Mouse (Mus musculus) gastrocnemius, adult 18-20 months (tissue): ENCODE measurements around the gene A630076J17Rik. TPM values are rescaled to one million over a fixed set of nuclear protein-coding genes. Genes with fewer than 3 reads are reported as not detected.

Source experiments
- DNase-seq: peaks from one replicate; pipeline ENCODE4 v3.0.0; 2021; ENCODE audit warnings: low spot score
- total RNA-seq, 2 experiments: library from RNA; stranded (reverse); gene quantifications; 2 replicates each; pipeline ENCODE4 v1.2.3; 2021

Gene A630076J17Rik
- total RNA-seq, 2 experiments from 2014 or later: not detected

DNA sequence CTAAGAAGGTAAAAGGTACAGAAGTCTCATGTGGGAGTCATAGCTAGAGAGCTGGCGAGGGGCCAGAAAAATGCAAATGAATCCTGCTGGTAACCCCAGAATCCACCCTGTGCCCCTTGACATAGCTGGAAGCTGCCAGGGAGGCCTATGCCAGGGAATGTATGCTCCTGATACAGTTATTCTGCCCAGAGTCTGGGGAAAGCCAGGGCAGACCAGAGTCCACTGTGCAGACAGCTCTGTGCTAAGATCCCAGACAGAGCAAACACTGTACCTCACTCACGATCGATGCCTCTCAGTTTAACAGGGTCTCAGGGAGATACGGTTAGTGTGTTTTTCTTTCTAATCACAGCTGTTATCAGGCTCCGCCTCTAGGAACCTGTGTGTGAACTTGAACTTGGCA lies 592 bp upstream of the A630076J17Rik start:
- DNase-seq: no peak

DNA sequence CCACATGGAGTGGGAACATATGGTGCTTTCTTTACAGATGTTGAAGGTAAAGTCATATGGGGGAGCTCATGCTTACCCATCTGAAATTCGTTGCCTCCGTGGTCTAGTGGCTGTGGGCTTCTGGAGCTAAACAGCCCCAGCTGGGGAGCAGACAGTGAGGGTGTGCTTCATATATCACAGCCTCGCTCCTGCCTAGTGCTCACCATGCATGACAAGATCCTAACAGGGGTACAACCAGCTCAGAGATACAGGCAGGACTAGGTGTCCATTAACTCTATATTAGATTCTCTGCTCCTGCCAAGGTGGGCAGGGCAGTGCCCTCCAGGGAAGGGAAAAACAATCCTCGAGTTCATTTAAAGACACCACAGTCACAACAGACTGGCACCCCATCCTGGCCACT lies 788 bp downstream of the A630076J17Rik start:
- no peak for DNase-seq

DNA sequence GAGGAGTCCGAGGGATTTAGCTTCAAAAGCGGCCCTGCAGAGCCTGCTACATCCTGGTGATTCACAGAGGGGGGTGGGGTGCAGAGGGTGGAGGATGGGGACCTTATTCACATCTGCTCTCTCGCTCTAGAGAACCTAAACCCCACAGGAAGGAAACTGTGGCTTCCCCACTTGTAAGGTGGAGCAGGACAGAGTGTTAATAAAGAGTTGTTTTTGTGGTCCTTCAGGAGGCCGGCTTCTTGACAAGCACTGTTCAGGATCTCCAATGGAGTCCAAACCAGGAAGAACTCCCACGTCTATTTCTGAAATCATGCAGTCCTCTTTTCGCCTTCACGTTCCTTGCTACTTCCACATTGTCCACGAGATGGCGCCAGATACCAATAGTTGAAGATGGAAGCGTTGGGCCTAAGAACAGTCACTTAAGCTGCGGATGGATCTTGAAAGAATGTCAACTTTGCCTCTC lies 3.0 kb downstream of the A630076J17Rik start:
- DNase-seq: peak; percentile 85

DNA sequence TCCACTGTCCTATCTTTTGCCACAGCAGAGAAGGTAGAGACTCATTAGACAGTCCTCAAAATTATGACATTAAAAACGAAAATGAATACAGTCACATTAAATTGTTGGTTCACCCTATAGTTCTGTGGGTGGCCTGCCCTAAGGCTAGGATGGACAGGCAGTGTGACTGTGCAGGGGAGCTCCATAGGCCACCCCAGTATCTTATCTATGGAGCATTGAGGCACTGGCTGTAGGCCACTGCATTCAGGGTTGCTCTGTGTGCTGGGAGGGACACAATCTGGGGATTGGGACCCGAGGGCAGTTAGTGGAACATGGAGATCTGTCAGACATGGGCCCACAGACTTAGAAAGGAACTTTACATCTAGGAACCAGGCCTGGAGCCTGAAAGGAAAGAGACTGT lies 3.5 kb downstream of the A630076J17Rik start:
- no peak for DNase-seq

DNA sequence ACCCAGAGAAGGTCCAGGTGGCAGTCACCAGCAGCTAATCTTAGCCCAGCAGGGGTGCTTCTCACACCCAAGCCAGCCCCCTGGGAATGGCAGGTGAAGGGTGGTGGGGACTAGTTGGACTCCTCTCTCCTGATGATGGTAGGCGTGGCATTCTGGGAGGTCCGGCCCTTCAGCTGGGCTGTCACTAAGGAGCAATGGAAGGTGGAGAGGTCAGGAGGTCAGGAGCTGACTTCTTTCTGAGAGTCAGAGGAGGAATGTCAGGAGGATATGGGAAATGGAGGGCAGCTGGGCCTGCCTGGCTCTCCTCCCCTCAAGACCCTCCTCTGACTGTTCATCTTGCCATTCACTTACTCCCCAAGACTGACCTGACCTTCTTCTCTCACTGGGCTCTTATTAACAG lies 7.6 kb downstream of the A630076J17Rik start:
- no peak for DNase-seq

DNA sequence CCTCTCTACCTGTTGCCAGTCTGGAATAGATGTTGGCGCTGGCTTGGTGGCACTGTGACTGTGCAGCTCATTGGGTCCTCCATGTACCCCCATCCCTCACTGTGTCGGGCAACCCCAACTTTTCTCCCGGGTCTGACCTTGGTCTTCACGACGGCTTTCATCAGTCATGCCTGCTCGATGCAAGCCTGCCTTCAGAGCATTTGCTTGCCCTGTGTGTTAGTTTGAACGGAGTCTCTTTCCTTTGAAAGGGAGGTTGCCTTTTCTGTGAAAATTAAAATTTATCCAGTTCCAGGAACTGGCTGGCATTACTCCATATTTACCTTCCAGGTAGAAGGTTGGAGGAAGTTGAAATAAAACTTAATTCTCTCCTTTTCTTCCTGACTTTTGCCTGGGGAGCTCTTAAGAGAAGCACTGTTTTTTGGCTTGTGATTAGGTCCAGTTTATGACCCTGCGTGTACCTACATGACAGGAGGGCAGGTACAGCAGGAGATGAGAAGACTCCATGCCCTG lies 8.1 kb downstream of the A630076J17Rik start:
- DNase-seq: no peak

DNA sequence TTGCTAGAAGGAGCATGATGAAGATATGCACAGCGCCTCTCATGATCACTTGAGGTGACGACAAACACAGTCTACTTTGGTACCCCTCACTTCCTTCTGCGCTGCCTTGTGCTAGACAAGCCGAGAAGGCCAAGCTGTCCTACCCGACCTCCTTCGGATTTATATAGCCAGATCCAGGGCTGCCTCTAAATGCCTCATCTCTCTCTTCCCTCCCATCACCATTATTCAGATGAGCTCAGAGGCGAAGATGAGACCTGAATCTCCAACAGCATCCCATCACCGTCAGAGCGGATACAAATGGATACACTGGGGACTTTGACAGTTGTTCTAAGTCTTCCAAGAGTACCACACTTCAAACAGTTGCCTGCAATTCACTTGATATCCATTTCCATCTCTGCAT lies 9.2 kb downstream of the A630076J17Rik start, which contains the start of gene Prok1:
Gene Prok1 (minus strand): TSS at position 101 of the 400 bp plus-strand sequence.
- DNase-seq: no peak

DNA sequence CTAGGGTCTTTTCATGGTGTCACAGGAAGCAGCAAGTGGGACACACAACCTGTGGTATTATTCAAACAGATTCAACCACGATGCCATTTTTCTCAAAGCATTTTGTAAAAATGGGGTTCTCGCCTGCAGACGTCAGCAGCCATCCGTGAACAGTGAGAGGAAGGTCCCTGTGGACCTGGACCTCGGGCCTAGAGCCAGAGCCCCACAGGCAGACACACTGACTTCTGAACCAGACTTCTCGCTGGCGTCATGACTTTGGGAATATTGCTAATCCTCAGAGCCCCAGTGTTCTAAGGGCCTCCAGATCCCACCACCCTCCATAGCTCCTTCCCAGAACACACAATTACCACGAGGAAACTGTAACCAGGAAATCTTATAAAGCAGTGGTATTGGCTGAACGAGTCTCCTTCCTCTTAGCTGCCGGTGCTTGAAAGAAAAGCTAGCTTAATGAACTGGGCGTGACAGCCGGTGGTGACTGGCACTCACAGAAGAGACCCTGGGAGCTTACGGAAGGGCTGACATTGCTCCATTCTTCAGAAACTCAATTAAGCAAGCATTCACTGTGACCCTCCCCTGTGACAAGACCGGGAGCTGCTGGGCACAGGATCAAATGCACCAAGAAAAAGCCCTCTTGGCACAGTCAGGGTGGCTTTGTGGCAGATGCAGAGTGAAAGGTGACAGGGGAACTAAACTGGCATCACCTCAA lies 11.1 kb downstream of the A630076J17Rik start:
- no peak for DNase-seq

DNA sequence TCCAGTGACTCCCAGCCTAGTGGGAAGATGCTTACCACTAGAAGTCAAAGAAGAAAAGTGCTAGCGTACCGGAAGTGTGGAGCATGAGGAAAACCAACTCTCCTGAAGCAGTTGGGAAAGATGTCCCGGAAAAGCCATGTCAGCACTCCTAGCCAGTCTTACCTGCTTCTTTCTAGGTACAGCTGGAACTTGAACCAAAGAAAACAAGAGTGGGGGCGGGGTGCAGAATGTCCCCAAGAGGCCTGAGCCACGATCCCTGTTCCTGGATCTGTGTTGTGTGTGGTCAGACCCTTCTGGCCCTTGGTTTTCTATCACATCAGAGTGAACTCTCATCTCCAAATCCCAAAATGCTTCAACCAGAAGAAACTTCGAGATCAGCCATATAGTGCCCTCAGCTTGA lies 16.5 kb downstream of the A630076J17Rik start:
- DNase-seq: no peak

DNA sequence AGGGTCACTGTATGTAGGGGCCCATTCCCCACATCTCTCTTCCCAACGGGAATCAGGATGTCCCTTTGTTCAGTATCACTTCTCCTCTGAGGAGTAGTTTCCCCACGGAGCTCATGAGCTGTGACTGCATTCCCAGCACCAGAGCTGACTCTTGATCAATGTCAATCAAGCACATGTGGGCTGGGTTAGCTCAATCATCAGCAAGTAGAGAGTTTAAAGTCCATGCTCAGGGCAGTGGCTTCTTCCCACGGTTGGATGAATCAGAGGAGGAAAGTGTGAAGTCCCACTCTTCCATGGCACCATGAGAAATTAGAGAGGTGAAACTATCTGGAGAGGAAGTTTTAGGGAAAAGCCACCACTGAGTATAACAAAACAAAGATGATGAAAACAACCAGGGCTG lies 18.6 kb downstream of the A630076J17Rik start:
- no peak for DNase-seq

DNA sequence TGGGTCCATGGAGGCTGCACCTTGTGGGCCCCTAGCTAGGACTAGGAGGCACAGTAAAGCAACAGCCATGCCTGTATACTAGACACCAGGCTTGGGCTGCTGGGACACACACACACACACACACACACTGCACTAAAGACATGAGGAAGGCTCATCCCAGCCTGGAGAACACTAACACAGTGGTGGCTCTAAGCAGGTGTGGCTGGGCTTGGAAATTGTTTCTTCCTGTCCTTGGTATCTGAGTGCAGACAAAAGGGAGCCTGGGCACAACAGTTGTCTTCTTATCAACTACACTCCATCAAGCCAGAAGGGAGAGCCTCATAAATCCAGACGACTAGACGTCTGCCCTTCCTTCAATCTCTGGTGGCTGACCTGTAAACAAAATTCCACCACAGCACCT lies 19.9 kb downstream of the A630076J17Rik start:
- no peak for DNase-seq

DNA sequence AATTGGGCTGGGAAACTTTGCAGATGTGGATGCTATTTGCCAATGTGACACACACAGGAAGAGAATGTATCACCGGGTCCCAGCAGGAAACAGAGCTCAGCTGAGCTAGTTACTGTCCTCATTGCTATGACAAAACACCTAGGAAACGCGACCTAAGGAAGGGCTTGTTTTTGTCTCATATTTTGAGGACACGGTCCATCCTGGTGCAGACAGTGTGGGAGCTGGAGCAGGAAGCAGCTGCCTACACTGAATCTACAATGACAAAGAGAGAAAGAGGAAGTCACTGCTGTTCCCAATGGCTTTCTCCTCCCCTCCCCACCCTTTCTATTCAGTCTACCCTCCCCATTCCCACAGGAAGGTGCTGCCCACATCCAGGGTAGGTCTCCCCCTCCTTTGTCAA lies 21.6 kb downstream of the A630076J17Rik start:
- DNase-seq: no peak

DNA sequence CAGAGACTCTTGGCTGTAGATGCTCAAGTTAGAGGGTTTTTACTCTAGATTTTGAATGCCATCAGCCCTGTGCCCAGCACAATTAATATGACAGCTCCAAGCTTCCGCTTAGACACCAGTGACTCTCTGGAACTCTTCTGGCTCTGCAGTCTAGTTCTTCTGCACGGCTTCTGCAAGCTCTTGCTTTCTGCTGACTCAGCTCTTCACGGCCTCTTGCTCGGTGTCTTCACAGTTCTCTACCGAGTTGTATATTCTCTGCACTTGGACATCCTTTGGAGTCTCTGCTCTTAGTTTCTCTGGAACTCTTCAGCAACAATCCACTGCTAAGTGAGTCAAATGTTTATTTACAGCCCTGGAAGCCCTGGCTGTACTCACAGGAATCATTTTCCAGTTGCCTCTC lies 23.5 kb downstream of the A630076J17Rik start:
- DNase-seq: no peak

DNA sequence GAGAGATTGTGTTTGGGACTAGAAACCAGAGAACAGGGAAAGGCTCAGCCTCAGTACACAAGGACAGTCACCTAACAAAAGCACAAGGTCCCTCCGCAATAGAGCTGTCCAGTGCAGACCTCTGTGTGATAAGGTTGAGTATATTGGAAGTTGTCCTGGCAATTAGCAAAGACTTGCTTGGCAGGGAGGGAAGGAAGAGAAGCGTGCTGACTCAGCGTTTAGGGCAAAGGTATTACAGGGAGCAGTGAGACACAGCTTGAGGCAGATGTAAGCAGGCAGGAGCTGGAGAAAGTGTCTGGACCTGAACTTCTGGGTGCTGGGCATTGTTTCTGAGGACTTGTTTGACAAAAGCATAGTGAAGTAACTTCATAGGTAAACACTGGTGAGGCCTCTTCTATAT lies 25.6 kb downstream of the A630076J17Rik start:
- no peak for DNase-seq

DNA sequence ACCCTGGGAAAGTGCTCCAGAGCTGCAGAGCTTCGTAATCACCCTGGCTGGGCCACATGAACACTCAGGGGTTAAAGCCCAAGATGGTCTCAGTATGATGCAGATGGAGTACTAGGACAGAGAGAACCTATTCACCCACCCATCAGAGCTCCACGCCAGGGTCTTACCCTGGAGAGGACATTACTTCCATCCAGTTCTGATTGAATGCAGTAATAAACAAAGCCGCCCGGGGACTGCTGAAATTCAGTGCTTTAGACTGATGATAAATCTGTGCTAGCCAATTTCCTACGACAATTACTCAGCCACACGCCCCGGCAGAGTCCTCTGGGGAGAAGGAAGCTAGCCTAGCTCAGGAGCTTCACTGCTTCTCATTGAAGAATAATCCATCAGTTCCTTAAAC lies 26.3 kb downstream of the A630076J17Rik start:
- DNase-seq: peak; percentile 37

DNA sequence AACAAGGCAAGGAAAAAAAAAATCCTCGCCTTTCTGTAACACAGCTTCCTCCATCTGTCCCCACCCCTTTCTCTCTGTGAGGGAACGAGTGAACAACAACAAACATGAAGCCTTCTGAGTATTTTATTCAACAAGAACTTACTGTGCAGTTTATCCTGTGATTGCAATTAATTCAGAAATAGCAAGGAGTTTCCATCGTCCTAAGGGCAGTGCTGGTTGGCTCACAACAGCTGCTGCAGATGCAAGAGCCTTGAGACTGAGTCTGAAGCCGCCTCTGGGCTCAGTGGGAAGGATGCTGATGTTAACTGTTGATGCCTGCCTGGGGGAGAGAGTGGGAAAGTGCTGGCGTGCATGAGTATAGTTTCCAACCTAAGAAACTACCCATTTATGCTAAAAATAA lies 27.5 kb downstream of the A630076J17Rik start:
- no peak for DNase-seq

DNA sequence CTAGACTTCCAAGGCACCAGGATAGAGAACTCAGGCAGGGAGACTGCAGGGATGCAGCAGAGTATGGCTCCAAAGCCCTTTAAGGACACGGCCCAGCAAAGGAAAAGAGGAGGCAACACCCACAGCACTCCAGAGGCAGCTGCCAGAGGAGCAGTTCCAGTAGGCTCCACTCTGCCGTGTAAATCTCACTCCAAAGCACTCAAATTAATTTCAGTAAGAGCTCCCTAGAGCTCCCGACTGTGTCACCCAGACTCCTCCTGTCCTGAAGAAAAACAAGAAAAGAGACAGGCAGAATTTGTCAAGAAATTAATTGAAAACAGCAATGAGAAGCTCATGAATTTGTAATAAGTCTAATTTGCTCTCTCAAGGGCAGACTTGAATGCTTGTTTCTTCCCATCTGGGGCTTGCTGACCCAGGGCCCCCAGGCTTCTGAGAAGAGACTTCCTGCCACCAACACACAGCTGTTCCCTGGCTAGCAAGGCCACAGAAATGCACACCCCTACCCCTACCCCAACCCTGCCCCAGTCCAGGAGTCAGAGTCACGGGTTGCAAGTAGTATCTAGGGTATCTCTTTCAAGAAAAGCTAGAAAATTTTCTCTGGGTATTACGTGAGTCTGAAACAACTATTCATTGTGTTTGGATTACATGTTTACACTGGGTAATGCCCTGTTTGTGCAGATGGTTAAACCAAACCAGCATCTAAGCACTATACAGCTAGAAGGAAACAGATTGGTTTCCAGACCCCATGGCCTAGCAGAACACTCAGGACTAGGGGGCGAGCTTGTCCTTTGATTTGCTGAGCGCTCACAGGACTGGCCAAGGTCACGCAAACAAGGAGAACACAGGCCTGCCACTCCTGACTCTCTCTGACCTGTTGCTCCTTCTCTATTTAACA lies 30.8 kb downstream of the A630076J17Rik start:
- peak; percentile 43 for DNase-seq

DNA sequence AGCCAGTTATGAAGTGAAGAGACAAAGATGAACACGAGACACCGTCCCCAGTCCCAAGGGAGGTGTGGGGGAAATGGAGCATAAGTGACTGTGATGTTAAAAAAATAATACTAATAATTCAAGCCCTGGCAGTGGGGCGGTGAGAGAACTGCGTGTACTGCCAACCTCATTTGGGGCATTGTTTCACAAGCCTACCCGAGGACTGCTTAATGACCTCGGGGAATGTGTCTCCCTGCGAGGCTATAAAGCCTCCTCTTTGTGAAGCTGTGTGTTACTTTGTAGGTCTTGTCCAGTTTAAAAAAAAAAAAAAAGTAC lies 31.4 kb downstream of the A630076J17Rik start:
- peak; percentile 49 for DNase-seq

DNA sequence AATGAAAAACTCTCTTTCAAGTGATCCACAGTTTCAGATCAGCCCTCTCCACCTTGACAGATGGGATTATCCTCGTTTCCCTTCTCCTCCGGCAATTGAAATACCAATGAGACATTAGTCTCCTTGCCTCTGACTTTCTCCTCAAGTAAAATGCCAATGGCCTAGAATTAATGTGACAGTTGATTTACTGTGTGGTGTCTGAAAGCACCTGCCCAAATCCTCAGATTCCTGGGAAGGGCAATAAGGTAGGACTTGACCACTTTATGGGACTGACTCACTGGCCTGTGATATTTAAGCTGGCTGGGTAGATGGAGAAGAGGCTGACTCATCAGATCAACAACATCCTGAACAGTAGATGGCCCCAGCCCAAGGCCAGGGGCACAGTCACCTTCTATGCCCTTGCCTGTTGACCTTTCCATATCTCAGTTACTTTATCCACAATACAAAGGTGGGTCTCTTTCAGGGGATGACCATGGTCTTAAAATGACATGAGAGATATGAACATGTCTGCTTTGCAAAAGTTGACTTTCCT lies 36.5 kb downstream of the A630076J17Rik start:
- no peak for DNase-seq

DNA sequence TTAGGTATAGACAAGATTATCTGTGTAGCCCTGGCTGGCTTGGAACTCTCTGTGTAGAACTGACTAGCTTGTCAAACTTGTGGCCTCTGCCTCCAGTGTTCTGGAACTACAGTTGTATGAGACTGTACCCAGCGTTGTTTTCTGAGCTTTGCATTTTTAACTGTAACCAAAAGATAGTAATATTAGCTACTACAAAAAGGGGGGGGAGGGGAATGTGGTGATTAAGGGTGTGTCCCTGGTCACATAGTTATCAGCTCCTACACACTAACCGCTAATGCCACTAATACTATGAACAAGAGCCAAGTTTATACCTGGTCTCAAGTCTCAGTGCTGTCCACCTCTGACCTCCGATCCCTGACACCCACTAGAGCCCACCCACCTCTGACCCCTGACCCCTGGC lies 42.0 kb downstream of the A630076J17Rik start:
- no peak for DNase-seq

DNA sequence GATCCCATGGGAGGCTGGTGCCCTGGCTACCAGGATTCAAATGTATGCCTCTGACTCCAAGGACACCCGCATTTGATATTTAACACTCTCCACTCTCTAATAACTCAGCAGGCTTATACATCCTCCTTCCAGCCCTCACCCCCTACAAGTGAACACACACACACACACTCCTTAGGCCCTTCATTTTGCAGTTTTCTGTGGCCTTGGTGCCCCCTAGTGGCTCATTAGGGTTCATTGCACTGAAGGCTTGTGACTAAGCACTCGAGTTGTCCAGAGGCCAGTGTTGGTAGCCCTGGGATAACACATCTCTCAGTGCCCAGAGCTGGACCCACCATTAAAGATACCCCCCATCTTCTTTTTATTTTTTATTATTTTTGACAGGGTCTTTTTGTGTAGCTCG lies 43.4 kb downstream of the A630076J17Rik start:
- peak; percentile 75 for DNase-seq

DNA sequence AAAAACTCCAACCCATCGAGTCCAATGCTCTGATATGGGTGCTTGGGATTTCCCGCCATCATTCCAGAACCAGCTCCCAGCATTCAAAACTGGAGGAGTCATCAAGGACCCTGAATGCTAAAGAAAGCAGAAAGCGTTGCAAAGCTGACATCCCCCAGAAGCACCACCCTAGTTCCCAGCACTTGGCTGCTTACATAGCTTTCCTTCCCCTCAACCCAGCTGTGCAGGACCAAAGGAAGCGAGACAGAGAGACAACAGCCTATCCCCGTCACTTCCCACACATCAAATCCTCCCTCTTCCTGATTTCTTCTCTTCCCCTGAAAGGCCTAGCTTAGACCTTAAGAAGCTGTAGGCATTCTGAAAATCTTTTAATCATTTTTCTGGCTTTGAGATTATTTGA lies 44.9 kb downstream of the A630076J17Rik start:
- no peak for DNase-seq
